In genomic region chr17:67728751-67729150, GRCm38 (mm10) we compare ENCODE assay signal across 25 mouse cellular contexts. TPM values are rescaled to one million over a fixed set of nuclear protein-coding genes. Genes with fewer than 3 reads are reported as not detected.
DNase-seq lines count a peak whose midpoint lies in the region; ATAC-seq lines count a peak whose summit lies in the region.
"Had no signal": no experiment of that assay in that cellular context is flagged by ENCODE, and none has a peak within 500 bp of the region (broad histone marks: within the 10 kb centered on the region; RNA-seq: fewer than 3 reads in every experiment).

No protein-coding gene starts in this region.

- H3K4me3 ChIP-seq in liver, embryonic 12.5 days, result no peak overlapping the region
- H3K4me3 ChIP-seq: embryonic facial prominence, embryonic 10.5 days; forebrain, embryonic 12.5 days; heart, embryonic 15.5 days; limb, embryonic 15.5 days; midbrain, embryonic 12.5 days; neural tube, embryonic 15.5 days; stomach, embryonic 15.5 days had no signal

- H3K4me1 ChIP-seq in liver, embryonic 12.5 days, result no peaks in the 10 kb centered on the region
- H3K4me1 ChIP-seq: forebrain, embryonic 12.5 days; limb, embryonic 15.5 days had no signal

- WGBS in liver, embryonic 12.5 days (ENCODE audit: insufficient replicate concordance), result 53% methylated on average over 7 of the region's 7 CpGs

- no peak overlapping the region for H3K27ac ChIP-seq in liver, embryonic 12.5 days
- H3K27ac ChIP-seq: embryonic facial prominence, embryonic 10.5 days; forebrain, embryonic 12.5 days; heart, embryonic 15.5 days; hindbrain, embryonic 14.5 days; limb, embryonic 15.5 days; midbrain, embryonic 12.5 days; neural tube, embryonic 15.5 days; stomach, embryonic 15.5 days had no signal

- no peaks in the 10 kb centered on the region for H3K36me3 ChIP-seq in liver, embryonic 12.5 days
- H3K36me3 ChIP-seq: heart, embryonic 15.5 days; limb, embryonic 15.5 days; midbrain, embryonic 12.5 days; neural tube, embryonic 15.5 days; stomach, embryonic 15.5 days had no signal

- 0 out of 2 replicates have a peak, but pooled peaks have one; percentile 30 for ATAC-seq in liver, embryonic 12.5 days
- ATAC-seq: inflammation-experienced regulatory T-cells, adult 6 months had no signal

- no peaks in the 10 kb centered on the region for H3K27me3 ChIP-seq in liver, embryonic 12.5 days (replicated peaks)
- H3K27me3 ChIP-seq: forebrain, embryonic 12.5 days; limb, embryonic 15.5 days; midbrain, embryonic 12.5 days; neural tube, embryonic 15.5 days; stomach, embryonic 15.5 days had no signal

- no peaks in the 10 kb centered on the region for H3K9me3 ChIP-seq in liver, embryonic 12.5 days (replicated peaks)
- H3K9me3 ChIP-seq: embryonic facial prominence, embryonic 10.5 days; forebrain, embryonic 12.5 days; heart, embryonic 15.5 days; limb, embryonic 15.5 days; midbrain, embryonic 12.5 days; neural tube, embryonic 15.5 days; stomach, embryonic 15.5 days had no signal

- H3K9ac ChIP-seq in liver, embryonic 12.5 days, result no peak overlapping the region
- H3K9ac ChIP-seq: forebrain, embryonic 12.5 days; heart, embryonic 15.5 days; hindbrain, embryonic 14.5 days; limb, embryonic 15.5 days; lung, embryonic 14.5 days; midbrain, embryonic 12.5 days; neural tube, embryonic 15.5 days; stomach, embryonic 15.5 days had no signal

- no peak overlapping the region for H3K4me2 ChIP-seq in liver, embryonic 12.5 days
- H3K4me2 ChIP-seq: forebrain, embryonic 12.5 days; heart, embryonic 15.5 days; hindbrain, embryonic 14.5 days; limb, embryonic 15.5 days; lung, embryonic 14.5 days; midbrain, embryonic 12.5 days; neural tube, embryonic 15.5 days; stomach, embryonic 15.5 days had no signal

- DNase-seq in liver, result no peak
- DNase-seq in kidney, adult 9 months, result peak; percentile 87
- peak; percentile 61 for DNase-seq in kidney, postnatal 14 days
- peak; percentile 64 for DNase-seq in yolk sac, embryonic 10.5 days (ENCODE audit: low spot score)
- DNase-seq in frontal cortex, postnatal 25 days (ENCODE audit: low spot score in 2 of 2), result no peak
- no peak for DNase-seq in B cell, adult 2 months
- no peak for DNase-seq in thymus, postnatal 14 days
- DNase-seq: cerebellum, adult 11 months; cerebellum, postnatal 10 days; gastrocnemius, postnatal 36 days; heart, postnatal 4 days; layer of hippocampus, adult 9-11 months; left cerebral cortex, postnatal 4 days; lung, embryonic 14.5 days; thymus, adult 18-20 months had no signal

RNA-seq across cellular contexts. Expression of gene Lama1, which starts 31.7 kb away (rescaled TPM):
- 1.6 and 2.2 TPM in 2 replicates for polyA plus RNA-seq in liver, embryonic 12.5 days (2016; fragmentation: Nextera tagmentation; extraction: Ambion mirVana)
- polyA plus RNA-seq: inflammation-experienced regulatory T-cells, adult 6 months had no signal

Comparison
In these comparisons a context has a peak if more than half of its experiments do, and no peak if none do; other contexts are left out.
1. DNase-seq: peak in kidney, adult 9 months (single experiment), kidney, postnatal 14 days (single experiment) and yolk sac, embryonic 10.5 days (single experiment); none in liver (single experiment), frontal cortex, postnatal 25 days (0 of 2), B cell, adult 2 months (0 of 2) and thymus, postnatal 14 days (single experiment).